Mouse (Mus musculus) inflammation-experienced regulatory T-cells, adult 6 months (primary cell): ENCODE measurements around the gene Smurf2. TPM values are rescaled to one million over a fixed set of nuclear protein-coding genes. Genes with fewer than 3 reads are reported as not detected.
"Not testable (repeated sequence)": the region's sequence is repeated elsewhere in the genome, so short reads cannot be mapped to it uniquely, and the experiment has no call there.

Experiments
- ATAC-seq: one replicate; pipeline ENCODE4 v1.8.0; 2017
- polyA plus RNA-seq, 3 experiments: library from polyadenylated mRNA; unstranded; fragments of 100-300 nt; shearing (Covaris generic); gene quantifications; one replicate each; pipeline ENCODE4 v1.2.1; 2017

Smurf2 gene
- polyA plus RNA-seq, 3 experiments from 2014 or later: 8.4 to 25.2 (median 21.6) TPM

- not testable (repeated sequence) for ATAC-seq
Observed at GRCm38 (mm10) chr11:106807442-106807841, 113.1 kb downstream of the Smurf2 start.

- ATAC-seq: no peak
Observed at GRCm38 (mm10) chr11:106802069-106802627, 118.4 kb downstream of the Smurf2 start.

- ATAC-seq: no peak
Observed at GRCm38 (mm10) chr11:106795679-106796078, 124.8 kb downstream of the Smurf2 start.

GRCm38 (mm10) chr11:106793846-106794245 lies 126.7 kb downstream of the Smurf2 start:
- no peak for ATAC-seq

GRCm38 (mm10) chr11:106789649-106790048 lies 130.9 kb downstream of the Smurf2 start:
- no peak for ATAC-seq

- ATAC-seq: peak; percentile 61
Observed at GRCm38 (mm10) chr11:106788775-106789459, 131.6 kb downstream of the Smurf2 start, which contains the start of the genes Ddx5 and Cep95. Gene Ddx5, minus strand, starts transcription at chr11:106789185. Gene Cep95, plus strand, starts transcription at chr11:106789252.

- ATAC-seq: peak; percentile 39
Observed at GRCm38 (mm10) chr11:106788026-106788774, 132.3 kb downstream of the Smurf2 start.

GRCm38 (mm10) chr11:106787131-106788025 lies 133.1 kb downstream of the Smurf2 start:
- peak; percentile 29 for ATAC-seq

- ATAC-seq: no peak
Observed at GRCm38 (mm10) chr11:106785043-106785442, 135.5 kb downstream of the Smurf2 start.

GRCm38 (mm10) chr11:106784476-106784875 lies 136.0 kb downstream of the Smurf2 start:
- no peak for ATAC-seq

- no peak for ATAC-seq
Observed at GRCm38 (mm10) chr11:106782841-106783764, 137.4 kb downstream of the Smurf2 start.

- not testable (repeated sequence) for ATAC-seq
Observed at GRCm38 (mm10) chr11:106782271-106782670, 138.2 kb downstream of the Smurf2 start.

GRCm38 (mm10) chr11:106780590-106781220 lies 139.8 kb downstream of the Smurf2 start:
- no peak for ATAC-seq

- no peak for ATAC-seq
Observed at GRCm38 (mm10) chr11:106780089-106780425, 140.5 kb downstream of the Smurf2 start.

GRCm38 (mm10) chr11:106779388-106780088 lies 141.0 kb downstream of the Smurf2 start, which contains the start of gene Polg2:
Gene Polg2, minus strand, starts transcription at chr11:106779537.
- peak; percentile 85 for ATAC-seq

GRCm38 (mm10) chr11:106778589-106779387 lies 141.7 kb downstream of the Smurf2 start:
- peak; percentile 17 for ATAC-seq

- ATAC-seq: no peak
Observed at GRCm38 (mm10) chr11:106778132-106778531, 142.4 kb downstream of the Smurf2 start.

GRCm38 (mm10) chr11:106777395-106777794 lies 143.1 kb downstream of the Smurf2 start:
- ATAC-seq: no peak

GRCm38 (mm10) chr11:106776960-106777359 lies 143.6 kb downstream of the Smurf2 start:
- ATAC-seq: no peak
